Mouse (Mus musculus) inflammation-experienced regulatory T-cells, adult 16 weeks (primary cell): ENCODE data around the gene Kbtbd12. TPM values are rescaled to one million over a fixed set of nuclear protein-coding genes. Genes with fewer than 3 reads are reported as not detected.

Source experiments
- polyA plus RNA-seq: library from polyadenylated mRNA; unstranded; fragments of 100-300 nt; shearing (Covaris generic); gene quantifications from one replicate; pipeline ENCODE4 v1.2.1, GENCODE M21; 2017

Gene Kbtbd12
- not detected for polyA plus RNA-seq

GRCm38 (mm10) chr6:88637611-88638301 lies at the start of gene Kbtbd12:
Kbtbd12 (minus strand) TSS chr6:88637950.

GRCm38 (mm10) chr6:88518404-88519263 lies 119.1 kb downstream of the Kbtbd12 start, which contains the start of gene Sec61a1:
Sec61a1 (minus strand) TSS chr6:88518905.

Other genes starting within 250 kb of the Kbtbd12 start
- 55.2 TPM for gene Eefsec, start 191.4 kb downstream of the Kbtbd12 start, polyA plus RNA-seq
- gene Ruvbl1, start 172.5 kb downstream of the Kbtbd12 start, polyA plus RNA-seq: 86.4 TPM
- 281 TPM for gene Sec61a1, start 119.0 kb downstream of the Kbtbd12 start, polyA plus RNA-seq
- 1.5 TPM for gene Mgll, start 86.5 kb upstream of the Kbtbd12 start, polyA plus RNA-seq
- gene Abtb1, start 204.0 kb upstream of the Kbtbd12 start, polyA plus RNA-seq: 88.7 TPM
- gene Podxl2, start 237.1 kb upstream of the Kbtbd12 start, polyA plus RNA-seq: not detected